Mouse (Mus musculus) lung, postnatal 0 days (tissue): ENCODE results near the gene Tll1. TPM values are rescaled to one million over a fixed set of nuclear protein-coding genes. Genes with fewer than 3 reads are reported as not detected.

Experiments used
- ATAC-seq: fragments of 200-750 bp; cut with Nextera tagmentation; 2 replicates; pipeline ENCODE4 v1.8.0; 2017; ENCODE audit warnings: moderate library complexity
- DNase-seq: peaks from one replicate; pipeline ENCODE4 v3.0.0-alpha.2; 2016; ENCODE audit warnings: low spot score
- H3K27ac ChIP-seq: fragments of 300-500 bp; sonication (generic); 2 replicates; pipeline ENCODE4 v1.5.1; 2014; ENCODE audit warnings: antibody characterized with exemption, mild to moderate bottlenecking, low read length, mixed read lengths
- H3K27me3 ChIP-seq: fragments of 300-500 bp; sonication (generic); replicated peaks from 2 replicates; pipeline ENCODE4 v1.6.1; 2014; ENCODE audit warnings: low read length, mixed read lengths; ENCODE audit not compliant: insufficient read depth
- H3K36me3 ChIP-seq: fragments of 300-500 bp; sonication (generic); 2 replicates; pipeline ENCODE4 v1.6.1; 2014; ENCODE audit warnings: low read length, mixed read lengths; ENCODE audit not compliant: insufficient read depth
- H3K4me1 ChIP-seq: fragments of 300-500 bp; sonication (generic); 2 replicates; pipeline ENCODE4 v1.6.1; 2014; ENCODE audit warnings: antibody characterized with exemption, low read depth, low read length, mixed read lengths; ENCODE audit not compliant: insufficient read depth
- H3K4me2 ChIP-seq: fragments of 300-500 bp; sonication (generic); replicated peaks from 2 replicates; pipeline ENCODE4 v1.6.1; 2014; ENCODE audit warnings: low read depth, mild to moderate bottlenecking, low read length, moderate library complexity, mixed read lengths
- H3K4me3 ChIP-seq: fragments of 300-500 bp; sonication (generic); 2 replicates; pipeline ENCODE4 v1.5.1; 2014; ENCODE audit warnings: low read depth, low read length
- H3K9ac ChIP-seq: fragments of 300-500 bp; sonication (generic); replicated peaks from 2 replicates; pipeline ENCODE4 v1.6.1; 2014; ENCODE audit warnings: low read depth, mild to moderate bottlenecking
- H3K9me3 ChIP-seq: fragments of 300-500 bp; sonication (generic); 2 replicates; pipeline ENCODE4 v1.6.1; 2016; ENCODE audit warnings: low read length, mixed read lengths
- CTCF ChIP-seq: IDR thresholded peaks from 2 replicates; pipeline ENCODE4 v1.5.1; 2016; ENCODE audit warnings: antibody characterized with exemption, mild to moderate bottlenecking
- EP300 ChIP-seq: IDR thresholded peaks from 2 replicates; pipeline ENCODE4 v1.6.1; 2016; ENCODE audit warnings: antibody characterized with exemption, mild to moderate bottlenecking, control low read depth
- WGBS: fragments of 180-500 bp; shearing (Covaris S2); extraction: QIAGEN DNeasy Blood & Tissue Kit; methylation state at CpG from one replicate; pipeline ENCODE4 v1.1.7; 2014; 5-methylcytosine and 5-hydroxymethylcytosine counted together
- polyA plus RNA-seq: library from polyadenylated mRNA; unstranded; fragments of >200 nt; fragmentation: Nextera tagmentation; extraction: Ambion mirVana; gene quantifications from 2 replicates; pipeline ENCODE4 v1.2.1, GENCODE M21; 2015

The Tll1 gene
- polyA plus RNA-seq, 1 experiment from 2014 or later, result 2.0 TPM

GRCm38 (mm10) chr8:64136593-64136992 is 69.5 kb downstream of the Tll1 start:
- Histone ChIP-seq H3K4me3 (no peak overlapping the region), H3K9me3 (no peaks in the 10 kb centered on the region), H3K4me1 (no peaks in the 10 kb centered on the region), H3K27me3 (no peaks in the 10 kb centered on the region), H3K36me3 (no peaks in the 10 kb centered on the region), H3K9ac (no peak overlapping the region), H3K4me2 (no peak overlapping the region), H3K27ac (no peak overlapping the region)
- TF ChIP-seq EP300, result no peak
- no peak for TF ChIP-seq CTCF
- no peak for DNase-seq
- WGBS, result 78% methylated on average over 1 of the region's 1 CpGs
- ATAC-seq, result no peak

GRCm38 (mm10) chr8:64107190-64107589 is 98.9 kb downstream of the Tll1 start:
- Histone ChIP-seq H3K27ac (no peak overlapping the region), H3K9ac (no peak overlapping the region), H3K36me3 (no peaks in the 10 kb centered on the region), H3K4me3 (no peak overlapping the region), H3K4me1 (no peaks in the 10 kb centered on the region), H3K4me2 (no peak overlapping the region), H3K27me3 (no peaks in the 10 kb centered on the region), H3K9me3 (no peaks in the 10 kb centered on the region)
- 72% methylated on average over 2 of the region's 2 CpGs for WGBS
- no peak for DNase-seq
- TF ChIP-seq CTCF, result no peak
- no peak for TF ChIP-seq EP300
- ATAC-seq, result no peak

GRCm38 (mm10) chr8:64073396-64073795 is 132.7 kb downstream of the Tll1 start:
- Histone ChIP-seq H3K9ac (no peak overlapping the region), H3K27ac (no peak overlapping the region), H3K4me3 (no peak overlapping the region), H3K4me1 (no peaks in the 10 kb centered on the region), H3K9me3 (no peaks in the 10 kb centered on the region), H3K27me3 (no peaks in the 10 kb centered on the region), H3K36me3 (no peaks in the 10 kb centered on the region), H3K4me2 (no peak overlapping the region)
- TF ChIP-seq CTCF (no peak), EP300 (no peak)
- 59% methylated on average over 2 of the region's 2 CpGs for WGBS
- ATAC-seq (no peak), DNase-seq (no peak)

GRCm38 (mm10) chr8:64059867-64060266 is 146.2 kb downstream of the Tll1 start:
- H3K36me3 ChIP-seq, result no peaks in the 10 kb centered on the region
- H3K27me3 ChIP-seq, result no peaks in the 10 kb centered on the region
- H3K4me3 ChIP-seq, result no peak overlapping the region
- TF ChIP-seq EP300 (no peak), CTCF (no peak)
- ATAC-seq, result no peak
- DNase-seq, result no peak
- no peaks in the 10 kb centered on the region for H3K9me3 ChIP-seq
- H3K9ac ChIP-seq, result no peak overlapping the region
- no peaks in the 10 kb centered on the region for H3K4me1 ChIP-seq
- H3K27ac ChIP-seq, result no peak overlapping the region
- no peak overlapping the region for H3K4me2 ChIP-seq
- WGBS, result 23% methylated on average over 2 of the region's 2 CpGs

GRCm38 (mm10) chr8:64057571-64057970 is 148.5 kb downstream of the Tll1 start:
- DNase-seq (no peak), ATAC-seq (no peak)
- Histone ChIP-seq H3K27me3 (no peaks in the 10 kb centered on the region), H3K4me1 (no peaks in the 10 kb centered on the region), H3K36me3 (no peaks in the 10 kb centered on the region), H3K9ac (no peak overlapping the region), H3K4me3 (no peak overlapping the region), H3K4me2 (no peak overlapping the region), H3K9me3 (no peaks in the 10 kb centered on the region), H3K27ac (no peak overlapping the region)
- 74% methylated on average over 4 of the region's 4 CpGs for WGBS
- TF ChIP-seq CTCF (no peak), EP300 (no peak)

- DNase-seq, result no peak
- no peaks in the 10 kb centered on the region for H3K36me3 ChIP-seq
- no peak overlapping the region for H3K9ac ChIP-seq
- H3K27ac ChIP-seq, result no peak overlapping the region
- WGBS, result 56% methylated on average over 3 of the region's 3 CpGs
- no peaks in the 10 kb centered on the region for H3K9me3 ChIP-seq
- TF ChIP-seq CTCF (no peak), EP300 (no peak)
- no peaks in the 10 kb centered on the region for H3K4me1 ChIP-seq
- no peak overlapping the region for H3K4me3 ChIP-seq
- no peak overlapping the region for H3K4me2 ChIP-seq
- no peak for ATAC-seq
- no peaks in the 10 kb centered on the region for H3K27me3 ChIP-seq
Measured at GRCm38 (mm10) chr8:64048556-64048955, 157.5 kb downstream of the Tll1 start.

GRCm38 (mm10) chr8:64047963-64048505 is 158.0 kb downstream of the Tll1 start:
- H3K36me3 ChIP-seq, result no peaks in the 10 kb centered on the region
- no peak for TF ChIP-seq CTCF
- TF ChIP-seq EP300, result no peak
- DNase-seq, result no peak
- no peaks in the 10 kb centered on the region for H3K4me1 ChIP-seq
- H3K27me3 ChIP-seq, result no peaks in the 10 kb centered on the region
- no peaks in the 10 kb centered on the region for H3K9me3 ChIP-seq
- no peak overlapping the region for H3K9ac ChIP-seq
- ATAC-seq, result no peak
- no peak overlapping the region for H3K4me2 ChIP-seq
- H3K4me3 ChIP-seq, result no peak overlapping the region
- no peak overlapping the region for H3K27ac ChIP-seq
- 34% methylated on average over 9 of the region's 9 CpGs for WGBS
